Comparison of ENCODE assay signal across 10 mouse cellular contexts in genomic region chr3:53213346-53213745, GRCm38 (mm10).
"Had no signal": no experiment of that assay in that cellular context is flagged by ENCODE, and none has a peak within 500 bp of the region (broad histone marks: within the 10 kb centered on the region; RNA-seq: fewer than 3 reads in every experiment).

No protein-coding gene starts in this region.

- H3K9ac ChIP-seq: limb, embryonic 13.5 days; liver, embryonic 14.5 days; neural tube, embryonic 13.5 days; stomach, embryonic 15.5 days had no signal

- H3K27ac ChIP-seq: limb, embryonic 13.5 days; liver, embryonic 14.5 days; neural tube, embryonic 13.5 days; stomach, embryonic 15.5 days had no signal

- H3K4me2 ChIP-seq: limb, embryonic 13.5 days; neural tube, embryonic 13.5 days; stomach, embryonic 15.5 days had no signal

- DNase-seq: kidney, adult 18-20 months; kidney, postnatal 14 days; lung, adult 18-20 months; retina, postnatal 1 day; right cerebral cortex, postnatal 4 days; spleen, adult 18-20 months had no signal

- H3K36me3 ChIP-seq: limb, embryonic 13.5 days; neural tube, embryonic 13.5 days; stomach, embryonic 15.5 days had no signal

- H3K27me3 ChIP-seq: limb, embryonic 13.5 days; neural tube, embryonic 13.5 days; stomach, embryonic 15.5 days had no signal

- H3K9me3 ChIP-seq: limb, embryonic 13.5 days; neural tube, embryonic 13.5 days; stomach, embryonic 15.5 days had no signal

- H3K4me3 ChIP-seq: limb, embryonic 13.5 days; neural tube, embryonic 13.5 days; stomach, embryonic 15.5 days had no signal
